Mouse (Mus musculus) kidney, adult 8-10 months (tissue): ENCODE data around the gene Cdsn.

Experiments used
- DNase-seq, 2 experiments: peaks; one replicate each; pipeline ENCODE4 v3.0.0; 2022

Gene Cdsn

DNA sequence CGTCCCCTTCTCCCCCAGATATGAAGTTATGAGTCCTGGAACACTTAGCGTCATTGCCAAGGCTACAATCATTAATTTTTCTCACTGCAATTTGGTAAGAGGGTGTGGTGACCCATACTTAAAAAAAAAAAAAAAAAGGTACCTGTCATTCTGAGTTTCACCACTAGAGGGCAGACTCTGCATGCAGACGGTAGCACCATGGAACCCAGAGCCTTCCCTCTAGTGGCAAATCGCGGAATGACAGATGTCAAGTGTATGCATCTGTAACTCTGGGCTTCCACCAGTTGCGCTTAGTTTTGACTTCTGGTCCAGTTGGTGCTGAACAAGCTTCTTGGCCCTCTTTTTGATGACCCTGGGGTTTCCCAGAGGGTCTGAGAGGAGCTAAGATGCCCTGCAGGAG is 26.3 kb downstream of the Cdsn start:
- DNase-seq: peak; percentile 64 to 87

DNA sequence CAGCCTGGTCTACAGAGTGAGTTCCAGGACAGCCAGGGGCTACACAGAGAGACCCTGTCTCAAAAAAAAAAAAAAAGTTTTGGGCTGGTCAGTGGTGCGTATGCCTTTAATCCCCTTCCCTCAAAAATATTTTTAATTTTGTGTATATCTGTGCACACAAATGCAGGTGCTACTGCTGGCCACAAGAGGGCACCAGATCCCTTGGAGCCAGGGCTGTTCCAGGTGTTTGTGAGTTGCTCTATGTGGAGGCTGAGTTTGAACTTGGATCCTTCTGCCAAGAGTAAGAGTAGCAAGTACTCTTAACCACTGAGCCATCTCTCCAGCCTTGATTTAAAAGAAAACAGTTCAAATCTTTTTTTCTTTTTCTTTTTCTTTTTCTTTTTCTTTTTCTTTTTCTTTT is 31.0 kb downstream of the Cdsn start:
- DNase-seq: no peak

DNA sequence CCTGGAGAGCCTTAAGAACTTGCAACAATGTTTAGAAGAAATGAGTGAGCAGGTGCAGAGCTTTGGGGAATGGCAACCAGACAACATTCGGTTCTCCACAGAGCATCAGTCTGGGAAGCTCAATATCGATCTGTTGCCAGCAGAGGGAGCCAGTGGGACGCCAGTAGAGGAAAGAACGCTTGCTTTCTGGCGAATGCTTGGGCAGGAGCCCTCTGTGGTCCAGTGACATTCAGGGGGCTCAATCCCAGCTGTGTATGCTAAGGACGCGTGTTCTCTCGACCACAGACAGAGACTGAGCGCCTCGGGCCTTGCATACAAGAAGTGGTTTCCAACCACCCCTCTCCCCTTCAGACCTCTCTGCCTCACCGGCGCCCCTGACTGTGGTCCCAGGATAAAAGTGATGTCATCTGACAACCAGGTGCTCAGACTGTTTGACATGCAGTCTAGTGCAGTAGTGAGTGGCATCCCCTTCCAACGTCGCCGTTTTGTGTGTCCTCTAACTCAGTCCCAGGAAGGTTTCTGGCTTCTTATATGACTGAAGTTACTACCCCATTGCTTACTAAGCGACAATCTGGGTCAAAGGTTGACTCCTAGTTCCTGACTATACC is 32.5 kb downstream of the Cdsn start:
- DNase-seq: peak; percentile 63 to 79

DNA sequence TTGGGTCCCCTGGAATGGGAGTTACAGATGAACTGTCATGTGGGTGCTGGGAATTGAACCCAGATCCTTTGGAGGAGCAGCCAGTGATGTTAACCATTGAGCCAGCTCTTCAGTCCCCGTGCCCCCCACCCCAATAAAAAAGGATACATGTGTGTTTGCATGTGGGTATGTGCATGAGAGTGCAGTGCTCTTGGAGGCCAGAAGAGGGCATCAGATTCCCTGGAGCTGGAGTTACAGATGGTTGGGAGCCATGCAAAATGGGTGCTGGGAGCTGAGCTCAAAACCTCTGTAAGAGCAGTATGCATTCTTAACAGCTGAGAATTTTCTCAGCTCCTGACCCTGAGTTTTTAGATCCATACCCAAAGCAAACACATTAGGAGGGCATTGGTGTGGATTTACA is 35.4 kb downstream of the Cdsn start:
- no peak for DNase-seq

DNA sequence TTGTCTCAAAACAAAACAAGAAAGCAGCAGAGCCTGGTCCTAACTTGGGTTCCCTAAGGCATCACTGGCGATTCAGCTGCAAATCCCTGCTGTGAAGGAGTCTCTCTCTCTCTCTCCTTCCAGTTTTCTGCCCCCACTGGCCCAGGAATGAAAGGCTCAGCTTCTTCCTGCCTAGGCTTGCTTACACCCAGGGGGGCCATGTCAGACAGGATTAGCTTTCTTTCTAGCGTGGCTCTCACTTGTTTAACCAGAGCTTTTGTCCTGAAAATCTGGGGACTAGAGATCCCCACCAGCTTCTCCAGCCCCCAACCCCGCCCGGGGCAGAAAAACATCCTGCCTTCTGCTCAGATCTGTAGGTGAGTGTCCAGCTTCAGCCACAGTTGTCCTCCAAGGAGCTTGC is 36.5 kb downstream of the Cdsn start:
- no peak for DNase-seq

DNA sequence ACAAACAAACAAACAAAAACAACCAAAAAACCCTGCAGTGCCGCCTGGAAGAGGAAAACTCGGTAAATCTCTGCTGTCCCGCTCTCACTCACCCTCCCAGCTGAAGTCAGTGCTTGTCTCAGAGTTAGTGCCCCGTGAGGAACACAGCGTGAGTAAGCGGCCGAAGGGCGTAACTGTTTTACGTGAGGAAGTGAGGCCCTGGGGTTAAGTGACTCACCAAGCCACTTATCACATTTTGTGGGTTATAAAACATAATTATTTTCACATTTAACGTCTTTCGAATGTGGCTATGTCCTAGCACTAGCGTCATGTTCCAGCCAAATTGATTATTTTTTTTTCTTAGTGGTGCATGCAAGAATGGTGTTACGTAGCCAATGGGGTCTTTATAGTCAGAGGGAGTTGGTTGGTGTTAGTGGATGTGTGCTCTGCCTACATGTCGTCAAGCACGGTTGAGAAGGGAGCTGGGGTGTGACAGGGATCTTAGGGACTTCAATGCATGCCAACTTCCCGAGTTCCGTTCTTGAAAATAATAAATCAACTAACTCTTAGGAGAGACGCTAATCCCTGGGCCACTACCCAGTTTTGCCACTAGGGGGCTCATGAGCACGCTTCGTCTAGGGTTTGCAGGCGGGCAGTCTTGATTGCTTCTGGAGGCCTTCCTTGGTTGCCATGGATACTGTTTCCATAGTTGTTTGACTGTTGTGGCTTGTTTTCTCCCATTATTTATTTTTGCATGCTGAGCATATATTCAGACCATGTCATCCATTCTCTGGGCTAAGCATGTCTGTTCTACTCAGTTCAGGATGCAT is 38.7 kb downstream of the Cdsn start:
- peak; percentile 43 to 72 for DNase-seq

DNA sequence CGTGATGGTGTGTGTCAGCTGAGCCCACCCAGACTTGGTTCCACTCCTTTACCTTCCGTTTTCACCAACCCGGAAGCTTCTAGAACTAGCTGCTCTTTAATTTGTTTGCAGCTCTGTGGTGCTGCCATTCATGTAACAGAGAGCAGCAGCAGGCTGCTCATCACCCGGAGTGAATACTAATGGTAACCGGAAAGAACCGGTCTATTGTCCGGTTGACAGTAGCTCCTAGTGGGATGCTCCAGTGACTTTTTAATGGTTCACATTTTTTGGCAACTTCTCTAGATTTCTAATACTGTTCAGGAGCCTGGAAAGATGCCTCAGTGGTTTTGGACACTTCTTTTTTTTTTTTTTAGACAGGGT is 39.3 kb downstream of the Cdsn start:
- no peak for DNase-seq

DNA sequence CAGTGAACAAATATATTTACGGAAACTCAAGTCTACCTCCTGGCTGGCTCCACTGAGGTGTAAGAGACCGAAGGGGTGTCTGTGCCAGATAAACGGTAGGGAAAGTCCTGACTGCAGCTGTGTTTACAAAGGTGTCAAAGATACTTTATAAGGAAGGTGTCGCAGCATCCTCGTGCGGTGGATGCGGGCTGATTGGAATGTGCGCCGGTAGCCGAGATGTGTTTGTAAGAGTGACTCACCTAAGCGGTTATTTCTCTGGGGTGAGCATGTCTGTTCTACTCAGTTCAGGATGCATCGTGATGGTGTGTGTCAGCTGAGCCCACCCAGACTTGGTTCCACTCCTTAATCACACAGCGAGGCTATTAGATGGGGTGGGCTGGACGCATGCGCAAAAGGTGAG is 39.8 kb downstream of the Cdsn start:
- no peak for DNase-seq

DNA sequence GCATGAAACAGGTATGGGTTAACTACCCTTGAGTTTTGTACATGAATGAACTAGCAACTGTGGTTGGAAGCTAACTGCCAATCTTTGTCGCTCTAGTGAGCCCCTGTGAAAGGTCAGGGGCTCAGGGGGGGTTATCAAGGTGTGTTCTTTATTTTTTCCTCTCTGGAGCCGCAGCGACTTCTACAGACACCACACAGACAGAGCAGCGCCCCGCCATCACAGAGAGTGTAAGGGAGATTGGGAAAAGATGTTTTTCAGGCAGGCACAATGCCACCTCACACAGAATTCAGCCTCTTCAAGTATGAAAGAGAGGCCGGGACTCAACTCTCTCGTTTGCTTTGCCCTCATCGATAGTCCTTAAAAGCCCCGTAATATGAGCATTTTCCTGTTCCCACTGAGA is 40.2 kb downstream of the Cdsn start:
- no peak for DNase-seq

DNA sequence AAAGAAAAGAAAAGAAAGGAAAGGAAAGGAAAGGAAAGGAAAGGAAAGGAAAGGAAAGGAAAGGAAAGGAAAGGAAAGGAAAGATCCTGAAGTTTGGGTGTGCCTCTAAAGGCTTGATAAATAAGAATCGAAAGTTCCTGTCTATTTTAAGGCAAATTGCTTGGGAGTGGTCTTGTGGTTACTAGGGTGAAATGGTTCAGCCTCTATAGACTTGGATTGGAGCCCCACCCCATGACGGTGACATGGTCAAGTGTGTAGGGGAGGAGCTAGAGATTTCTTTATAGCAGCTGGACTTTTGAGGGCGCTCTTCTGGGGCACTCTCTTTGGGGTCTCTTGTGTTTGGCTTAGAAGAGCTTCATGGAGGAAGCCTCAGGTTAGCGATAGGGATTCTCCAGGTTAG is 41.9 kb downstream of the Cdsn start:
- no peak for DNase-seq

DNA sequence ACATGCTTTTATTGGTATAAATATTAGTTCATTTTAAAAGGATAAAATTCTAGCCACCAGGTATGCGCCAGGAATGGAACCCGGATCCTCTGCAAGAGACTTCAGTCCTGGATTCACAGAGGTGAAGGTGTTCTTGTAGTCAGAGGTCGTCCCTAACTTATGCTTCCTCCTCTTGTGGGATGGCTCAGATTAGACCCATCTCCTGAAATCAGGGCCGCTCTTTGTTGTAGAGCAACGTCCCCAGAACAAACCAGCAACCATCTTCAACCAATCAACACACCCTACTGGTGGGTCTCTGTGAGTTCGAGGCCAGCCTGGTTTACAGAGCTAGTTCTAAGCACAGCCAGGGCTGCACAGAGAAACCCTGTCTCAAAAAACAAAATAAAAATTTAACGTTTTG is 42.5 kb downstream of the Cdsn start:
- no peak for DNase-seq

DNA sequence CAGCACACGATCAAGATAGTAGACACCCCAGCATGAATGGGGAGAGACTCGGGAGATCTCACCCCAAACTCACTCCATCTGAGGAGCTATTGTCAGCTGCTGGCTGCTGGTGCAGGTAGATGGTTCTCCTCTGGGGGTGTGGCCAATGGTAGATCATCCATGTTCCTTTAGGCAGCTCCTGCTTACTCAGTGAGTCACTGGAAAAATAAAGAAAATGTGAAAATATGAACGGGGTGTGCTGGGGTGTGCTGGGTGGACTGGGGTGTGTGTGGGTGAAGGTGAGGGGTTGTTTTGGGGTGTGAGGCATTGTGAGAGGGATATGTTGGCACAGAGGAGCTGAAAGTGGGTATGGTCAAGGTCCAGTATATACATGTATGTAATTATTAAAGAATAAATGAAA is 45.5 kb downstream of the Cdsn start:
- no peak for DNase-seq

DNA sequence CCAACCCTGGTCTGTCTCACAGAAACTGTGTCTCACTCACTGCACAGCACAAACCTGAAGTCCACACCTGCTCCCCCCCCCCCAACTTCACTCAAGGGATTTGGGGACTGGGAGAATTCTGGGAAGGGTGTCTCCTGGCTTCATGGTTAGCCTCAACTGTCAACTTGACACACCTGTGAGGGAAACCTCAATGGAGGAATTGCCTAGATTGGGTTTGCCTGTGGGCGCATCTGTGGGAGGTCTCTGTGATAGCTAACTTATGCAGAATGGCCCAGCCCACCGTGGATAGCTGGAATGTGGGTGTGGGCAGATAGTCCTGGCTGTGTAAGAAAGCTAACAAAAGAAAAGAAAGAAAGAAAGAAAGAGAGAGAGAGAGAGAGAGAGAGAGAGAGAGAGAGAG is 49.3 kb downstream of the Cdsn start, which contains the start of gene Sfta2:
Gene Sfta2 (plus strand): TSS at position 301 of the 400 bp plus-strand sequence.
- no peak for DNase-seq

DNA sequence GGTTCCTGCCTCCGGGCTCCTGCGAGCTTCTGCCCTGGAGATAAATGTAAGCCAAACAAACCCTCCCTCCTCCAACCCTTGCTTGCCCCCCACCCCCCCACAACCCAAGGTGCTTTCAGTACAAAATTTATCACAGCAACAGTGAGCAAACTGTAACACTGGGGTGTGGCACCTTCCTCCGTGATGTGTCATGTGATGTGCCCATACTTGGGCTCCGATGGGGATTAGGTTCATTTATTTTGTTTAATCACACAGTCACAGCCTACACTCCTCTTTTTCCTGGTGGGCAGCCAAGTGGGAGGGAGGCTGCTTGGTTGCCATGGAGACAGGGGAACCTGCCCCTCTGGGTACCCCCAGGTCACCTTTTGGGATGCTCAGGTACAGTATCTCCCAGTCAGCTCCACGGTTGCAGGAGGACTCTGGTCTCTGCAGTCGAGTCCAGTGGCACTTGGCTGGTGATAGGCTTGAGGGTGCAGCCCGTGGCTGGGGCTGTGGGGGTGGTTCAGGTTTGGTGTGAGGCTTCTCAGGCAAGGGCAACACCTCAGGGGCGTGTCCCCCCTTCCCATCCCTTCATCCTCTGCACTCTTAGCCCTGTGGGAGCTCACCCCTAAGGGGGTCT is 49.9 kb downstream of the Cdsn start:
- DNase-seq: no peak
